8 mouse cellular contexts compared by ENCODE assay signal in genomic region chr11:20656711-20657057, GRCm38 (mm10).
DNase-seq lines count a peak whose midpoint lies in the region; ATAC-seq and TF ChIP-seq lines count a peak whose summit lies in the region.

No protein-coding gene starts in this region.

- 10% methylated on average over 10 of the region's 10 CpGs for WGBS in embryonic facial prominence, embryonic 10.5 days
- 11% methylated on average over 10 of the region's 10 CpGs for WGBS in hindbrain, embryonic 15.5 days
- WGBS in midbrain, embryonic 14.5 days = 7% methylated on average over 10 of the region's 10 CpGs

- H3K9ac ChIP-seq in hindbrain, embryonic 15.5 days = peak overlapping the region; percentile 17; the same call in 1 of the 2 replicates
- peak overlapping the region; percentile 36; the same call in 1 of the 2 replicates for H3K9ac ChIP-seq in midbrain, embryonic 14.5 days (replicated peaks; ENCODE audit: low read length)

- intact Hi-C loops in left cerebral cortex, postnatal 25 days (cut with DNase I) = loop anchor here (10.0 kb wide), 1 partner anchor 258 kb away; no protein-coding TSS in a partner anchor

- no peak overlapping the region for H3K4me3 ChIP-seq in layer of hippocampus, adult 2 months
- H3K4me3 ChIP-seq in embryonic facial prominence, embryonic 10.5 days = peak overlapping the region; percentile 42
- 0 out of 2 replicates have a peak overlapping the region, but pooled peaks have one; percentile 6 for H3K4me3 ChIP-seq in hindbrain, embryonic 15.5 days
- peak overlapping the region; percentile 5; the same call in 1 of the 2 replicates for H3K4me3 ChIP-seq in midbrain, embryonic 14.5 days (replicated peaks; ENCODE audit: low read depth, low read length)

- DNase-seq in layer of hippocampus, adult 2 months (ENCODE audit: low spot score in 2 of 2) = no peak
- no peak for DNase-seq in layer of hippocampus, adult 9-10 months (ENCODE audit: low spot score)
- peak; percentile 56 for DNase-seq in embryonic facial prominence, embryonic 10.5 days (ENCODE audit: low spot score)
- DNase-seq in midbrain, embryonic 14.5 days = peak; percentile 61
- no peak for DNase-seq in urinary bladder, postnatal 25 days (ENCODE audit: low spot score)
- DNase-seq in kidney, adult 8-10 months = no peak
- DNase-seq in left cerebral cortex, postnatal 25 days (ENCODE audit: low spot score in 2 of 2) = no peak

- peak overlapping the region; percentile 79; the same call in 1 of the 2 replicates for H3K27ac ChIP-seq in layer of hippocampus, adult 2 months
- H3K27ac ChIP-seq in embryonic facial prominence, embryonic 10.5 days (replicated peaks) = peak overlapping the region; percentile 91
- H3K27ac ChIP-seq in hindbrain, embryonic 15.5 days (replicated peaks) = peak overlapping the region; percentile 82
- peak overlapping the region; percentile 91 for H3K27ac ChIP-seq in midbrain, embryonic 14.5 days (replicated peaks; ENCODE audit: low read depth, low read length)

- peaks cover 19% of the 10 kb centered on the region for H3K36me3 ChIP-seq in embryonic facial prominence, embryonic 10.5 days (replicated peaks)
- no peaks in the 10 kb centered on the region for H3K36me3 ChIP-seq in hindbrain, embryonic 15.5 days
- no peaks in the 10 kb centered on the region for H3K36me3 ChIP-seq in midbrain, embryonic 14.5 days (ENCODE audit: control insufficient read depth, insufficient read depth, low read length)

- peak; percentile 37; the same call in 1 of the 2 replicates for ATAC-seq in hindbrain, embryonic 15.5 days (ENCODE audit: low FRiP score, low read depth)
- ATAC-seq in midbrain, embryonic 14.5 days (ENCODE audit: low FRiP score, low TSS enrichment) = peak; percentile 33; the same call in 1 of the 2 replicates

- no peaks in the 10 kb centered on the region for H3K27me3 ChIP-seq in embryonic facial prominence, embryonic 10.5 days (replicated peaks; ENCODE audit: low read depth, poor library complexity, severe bottlenecking)
- no peaks in the 10 kb centered on the region for H3K27me3 ChIP-seq in hindbrain, embryonic 15.5 days
- no peaks in the 10 kb centered on the region for H3K27me3 ChIP-seq in midbrain, embryonic 14.5 days (ENCODE audit: control insufficient read depth, insufficient read depth, low read length)

- no peak for TF ChIP-seq CTCF in layer of hippocampus, adult 2 months (conservative IDR thresholded peaks at IDR 0.05)

- H3K4me1 ChIP-seq in embryonic facial prominence, embryonic 10.5 days = peaks cover 54% of the 10 kb centered on the region
- peaks cover 34% of the 10 kb centered on the region for H3K4me1 ChIP-seq in hindbrain, embryonic 15.5 days (replicated peaks)
- H3K4me1 ChIP-seq in midbrain, embryonic 14.5 days (ENCODE audit: control insufficient read depth, insufficient read depth, low read length) = peaks cover 26% of the 10 kb centered on the region

- H3K4me2 ChIP-seq in hindbrain, embryonic 15.5 days = peak overlapping the region; percentile 44
- H3K4me2 ChIP-seq in midbrain, embryonic 14.5 days (ENCODE audit: low read length) = peak overlapping the region; percentile 46

- H3K9me3 ChIP-seq in embryonic facial prominence, embryonic 10.5 days = no peaks in the 10 kb centered on the region
- no peaks in the 10 kb centered on the region for H3K9me3 ChIP-seq in hindbrain, embryonic 15.5 days
- no peaks in the 10 kb centered on the region for H3K9me3 ChIP-seq in midbrain, embryonic 14.5 days (ENCODE audit: control insufficient read depth, low read length)

Comparison
In these comparisons a context has a peak if more than half of its experiments do, and no peak if none do; other contexts are left out.
1. DNase-seq: peak in embryonic facial prominence, embryonic 10.5 days (single experiment) and midbrain, embryonic 14.5 days (single experiment); none in layer of hippocampus, adult 2 months (0 of 2), layer of hippocampus, adult 9-10 months (single experiment), urinary bladder, postnatal 25 days (single experiment), kidney, adult 8-10 months (0 of 2) and left cerebral cortex, postnatal 25 days (0 of 2).
2. Peak in every context shown above with its lines, with median percentiles within 50 percentile points of each other: H3K27ac ChIP-seq.